Mouse (Mus musculus): ENCODE results near the gene Scgb1c1. TPM values are rescaled to one million over a fixed set of nuclear protein-coding genes. Genes with fewer than 3 reads are reported as not detected.

The Scgb1c1 gene
- total and polyA plus RNA-seq, 2 experiments from 2014 or later: not detected

DNA sequence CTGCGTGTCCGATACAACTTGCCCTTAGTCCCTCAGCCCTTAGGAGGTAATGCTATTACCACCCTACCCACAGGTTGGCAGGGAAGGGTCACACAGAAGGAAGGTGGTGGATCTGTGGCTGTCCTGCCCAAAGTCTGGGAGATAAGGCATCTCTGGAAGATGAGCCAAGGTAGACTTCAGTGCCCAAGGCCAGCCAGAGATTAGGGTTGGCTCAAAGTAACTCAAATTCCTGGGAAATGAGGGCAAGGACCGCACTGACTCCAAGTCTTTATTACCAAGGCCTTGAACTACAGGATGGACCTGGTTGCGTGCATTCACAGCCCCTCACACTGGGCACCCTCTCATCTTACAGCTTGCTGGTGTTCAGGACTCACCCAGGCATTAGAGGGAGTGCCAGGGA lies 6.6 kb downstream of the Scgb1c1 start:
- peaks cover 30% of the 10 kb centered on the region; the same call in 1 of the 2 replicates for H3K36me3 ChIP-seq (ENCODE audit: insufficient read depth, low read length)
- H3K9me3 ChIP-seq (ENCODE audit: low read length): no peaks in the 10 kb centered on the region
- H3K9ac ChIP-seq (replicated peaks; ENCODE audit: low read length): no peak overlapping the region
- H3K27ac ChIP-seq: no peak overlapping the region
- 95% methylated on average over 4 of the region's 4 CpGs for WGBS
- no peak overlapping the region for H3K4me2 ChIP-seq (ENCODE audit: low read depth, low read length)
- H3K4me1 ChIP-seq (ENCODE audit: insufficient read depth, low read length): peaks cover 9% of the 10 kb centered on the region; the same call in 1 of the 2 replicates
- H3K4me3 ChIP-seq (ENCODE audit: low read length): no peak overlapping the region
- ATAC-seq (no peak), DNase-seq (ENCODE audit: low spot score) (no peak)
- H3K27me3 ChIP-seq (ENCODE audit: insufficient read depth, low read length): no peaks in the 10 kb centered on the region
- TF ChIP-seq CTCF (IDR thresholded peaks at IDR 0.05; ENCODE audit: low read depth): no peak

GRCm38 (mm10) chr7:140853386-140853785 lies 8.0 kb downstream of the Scgb1c1 start:
- peaks cover 30% of the 10 kb centered on the region; the same call in 1 of the 2 replicates for H3K36me3 ChIP-seq (ENCODE audit: insufficient read depth, low read length)
- ATAC-seq (no peak), DNase-seq (ENCODE audit: low spot score) (no peak)
- H3K9ac ChIP-seq (replicated peaks; ENCODE audit: low read length): no peak overlapping the region
- no peak overlapping the region for H3K4me3 ChIP-seq (ENCODE audit: low read length)
- no peak for TF ChIP-seq CTCF (IDR thresholded peaks at IDR 0.05; ENCODE audit: low read depth)
- peaks cover 14% of the 10 kb centered on the region for H3K4me1 ChIP-seq (ENCODE audit: insufficient read depth, low read length)
- H3K27ac ChIP-seq: no peak overlapping the region
- H3K4me2 ChIP-seq (ENCODE audit: low read depth, low read length): no peak overlapping the region
- no peaks in the 10 kb centered on the region for H3K9me3 ChIP-seq (ENCODE audit: low read length)
- no peaks in the 10 kb centered on the region for H3K27me3 ChIP-seq (ENCODE audit: insufficient read depth, low read length)
- 87% methylated on average over 9 of the region's 9 CpGs for WGBS

GRCm38 (mm10) chr7:140854483-140854882 lies 9.1 kb downstream of the Scgb1c1 start:
- H3K4me2 ChIP-seq (ENCODE audit: low read depth, low read length): no peak overlapping the region
- WGBS: 93% methylated on average over 18 of the region's 18 CpGs

GRCm38 (mm10) chr7:140855181-140855580 lies 9.8 kb downstream of the Scgb1c1 start:
- no peaks in the 10 kb centered on the region for H3K27me3 ChIP-seq (ENCODE audit: insufficient read depth, low read length)
- H3K4me2 ChIP-seq (ENCODE audit: low read depth, low read length): peak overlapping the region; percentile 97
- no peak for ATAC-seq
- WGBS: 78% methylated on average over 9 of the region's 9 CpGs
- peaks cover 40% of the 10 kb centered on the region; the same call in 1 of the 2 replicates for H3K36me3 ChIP-seq (ENCODE audit: insufficient read depth, low read length)
- TF ChIP-seq CTCF (IDR thresholded peaks at IDR 0.05; ENCODE audit: low read depth): no peak
- H3K4me3 ChIP-seq (ENCODE audit: low read length): peak overlapping the region; percentile 88
- peak overlapping the region; percentile 80 for H3K9ac ChIP-seq (replicated peaks; ENCODE audit: low read length)
- H3K9me3 ChIP-seq (ENCODE audit: low read length): no peaks in the 10 kb centered on the region
- H3K27ac ChIP-seq: no peak overlapping the region
- H3K4me1 ChIP-seq (ENCODE audit: insufficient read depth, low read length): peaks cover 23% of the 10 kb centered on the region
- no peak for DNase-seq (ENCODE audit: low spot score)

More at GRCm38 (mm10) chr7:140854483-140854882, 9.1 kb downstream of the Scgb1c1 start:
- Histone ChIP-seq H3K9me3 (ENCODE audit: low read length) (no peaks in the 10 kb centered on the region), H3K4me3 (ENCODE audit: low read length) (no peak overlapping the region), H3K27me3 (ENCODE audit: insufficient read depth, low read length) (no peaks in the 10 kb centered on the region), H3K27ac (no peak overlapping the region), H3K9ac (replicated peaks; ENCODE audit: low read length) (no peak overlapping the region), H3K36me3 (ENCODE audit: insufficient read depth, low read length) (peaks cover 36% of the 10 kb centered on the region; the same call in 1 of the 2 replicates), H3K4me1 (ENCODE audit: insufficient read depth, low read length) (peaks cover 23% of the 10 kb centered on the region)
- DNase-seq (ENCODE audit: low spot score) (no peak), ATAC-seq (no peak)
- no peak for TF ChIP-seq CTCF (IDR thresholded peaks at IDR 0.05; ENCODE audit: low read depth)

DNA sequence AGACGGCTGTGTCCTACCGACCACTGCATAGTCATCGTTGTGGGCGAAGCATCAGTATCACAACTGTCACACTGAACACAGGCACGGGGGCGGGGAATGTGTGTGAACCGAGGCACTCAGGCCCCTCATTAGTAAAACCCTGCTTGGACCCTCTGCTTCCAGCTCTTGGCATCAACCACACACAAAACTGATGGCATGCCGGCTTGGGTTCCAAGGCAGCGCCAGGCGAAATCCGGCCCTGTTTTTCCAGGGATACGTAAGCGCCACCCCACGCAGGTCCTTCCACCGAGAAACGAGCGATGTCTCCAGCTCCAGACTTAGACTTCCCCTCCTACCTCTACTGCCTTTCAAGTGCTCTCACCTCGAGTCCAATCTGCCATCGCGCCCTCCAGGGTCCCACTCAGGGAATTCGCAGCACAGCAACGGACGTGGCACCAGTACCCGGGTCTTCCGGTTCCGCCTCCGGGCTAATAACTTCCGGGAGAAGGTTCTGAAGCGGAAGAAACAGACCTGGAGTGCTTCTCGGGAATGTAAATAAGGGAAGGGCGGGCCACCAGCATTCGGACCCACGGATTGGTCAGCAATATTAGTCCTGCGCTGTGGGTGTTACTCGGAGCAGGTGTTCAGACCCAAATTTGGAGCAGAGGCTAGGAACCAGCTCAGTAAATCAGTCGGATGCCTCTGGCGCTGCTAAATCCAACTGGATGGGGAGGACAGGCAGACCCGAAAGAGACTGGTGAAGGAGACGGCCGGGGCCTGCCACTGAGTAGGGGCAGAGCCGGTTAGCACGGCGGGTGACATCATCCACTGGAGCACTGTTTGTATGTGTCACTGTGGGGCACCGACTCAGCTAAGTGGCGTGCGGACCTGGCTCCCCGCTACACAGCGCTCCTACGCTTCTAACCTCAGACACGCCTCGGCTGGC lies 10.8 kb downstream of the Scgb1c1 start, which contains the start of gene Gm45785:
Gm45785 (minus strand) TSS at position 472 of the 925 bp plus-strand sequence.
- 1% methylated on average over 51 of the region's 51 CpGs for WGBS
- Histone ChIP-seq H3K36me3 (ENCODE audit: insufficient read depth, low read length) (peaks cover 49% of the 10 kb centered on the region; the same call in 1 of the 2 replicates), H3K4me1 (ENCODE audit: insufficient read depth, low read length) (peaks cover 23% of the 10 kb centered on the region), H3K4me3 (ENCODE audit: low read length) (peak within 1 kb of the TSS; percentile 88), H3K9ac (replicated peaks; ENCODE audit: low read length) (peak within 1 kb of the TSS; percentile 80), H3K4me2 (ENCODE audit: low read depth, low read length) (peak within 1 kb of the TSS; percentile 97), H3K27me3 (ENCODE audit: insufficient read depth, low read length) (no peaks in the 10 kb centered on the region), H3K27ac (peak within 1 kb of the TSS; percentile 96), H3K9me3 (ENCODE audit: low read length) (no peaks in the 10 kb centered on the region)
- DNase-seq (ENCODE audit: low spot score): peak; percentile 94
- peak; percentile 40; the same call in 1 of the 2 replicates for TF ChIP-seq CTCF (IDR thresholded peaks at IDR 0.05; ENCODE audit: low read depth)
- ATAC-seq: peak; percentile 83

DNA sequence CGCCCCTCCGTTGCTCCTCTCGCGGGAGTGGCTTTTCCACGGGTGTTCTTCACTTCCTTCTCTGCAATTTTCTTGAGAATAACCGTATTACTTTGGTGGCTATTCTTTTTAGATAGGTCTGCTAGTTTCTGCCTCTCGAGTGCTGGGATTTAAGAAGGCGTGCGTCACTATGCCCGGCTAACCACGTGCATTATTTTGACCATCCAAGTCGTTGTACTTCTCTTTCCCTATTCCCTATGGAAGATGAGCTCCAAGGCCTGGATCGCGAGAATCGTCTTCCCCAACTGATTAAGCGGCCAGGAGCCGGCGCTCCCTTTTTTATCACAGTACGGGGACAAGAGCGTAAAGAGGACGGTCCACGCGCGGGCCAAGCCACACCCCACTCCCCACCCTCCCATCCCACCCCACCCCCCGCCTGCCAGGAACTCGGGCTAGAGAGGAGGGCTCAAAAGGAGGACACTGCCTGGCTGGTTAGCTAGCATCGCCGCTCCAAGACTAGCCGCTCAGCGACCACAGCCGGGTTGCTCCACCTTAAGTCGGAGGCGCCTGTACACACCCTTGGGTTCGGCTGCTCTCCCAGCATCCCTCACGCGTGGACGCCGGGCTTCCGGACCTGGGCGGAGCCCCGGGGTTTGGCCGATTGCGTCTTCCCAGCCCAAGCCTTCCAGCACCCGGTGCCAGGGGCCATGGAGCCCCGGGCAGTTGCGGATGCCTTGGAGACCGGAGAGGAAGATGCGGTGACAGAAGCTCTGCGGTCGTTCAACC lies 11.6 kb downstream of the Scgb1c1 start, which contains the start of gene Ric8a:
Ric8a (plus strand) TSS at position 173 of the 765 bp plus-strand sequence.
- ATAC-seq: peak; percentile 79
- Histone ChIP-seq H3K4me3 (ENCODE audit: low read length) (peak within 1 kb of the TSS; percentile 88), H3K9ac (replicated peaks; ENCODE audit: low read length) (peak within 1 kb of the TSS; percentile 80), H3K4me1 (ENCODE audit: insufficient read depth, low read length) (peaks cover 23% of the 10 kb centered on the region), H3K9me3 (ENCODE audit: low read length) (no peaks in the 10 kb centered on the region), H3K36me3 (ENCODE audit: insufficient read depth, low read length) (peaks cover 52% of the 10 kb centered on the region), H3K27ac (peak within 1 kb of the TSS; percentile 96), H3K27me3 (ENCODE audit: insufficient read depth, low read length) (no peaks in the 10 kb centered on the region), H3K4me2 (ENCODE audit: low read depth, low read length) (peak within 1 kb of the TSS; percentile 97)
- TF ChIP-seq CTCF (IDR thresholded peaks at IDR 0.05; ENCODE audit: low read depth): no peak
- WGBS: under 1% methylated on average over 50 of the region's 50 CpGs
- DNase-seq (ENCODE audit: low spot score): peak; percentile 86
